Mouse (Mus musculus): ENCODE data around the gene Cmtm1. TPM values are rescaled to one million over a fixed set of nuclear protein-coding genes. Genes with fewer than 3 reads are reported as not detected.
"Not testable (repeated sequence)": the region's sequence is repeated elsewhere in the genome, so short reads cannot be mapped to it uniquely, and the experiment has no call there.

Cmtm1 gene
- polyA plus RNA-seq (2016; fragmentation: Nextera tagmentation; extraction: Ambion mirVana), result not detected in 2 replicates

GRCm38 (mm10) chr8:104309441-104310155 lies at the start of gene Cmtm1, which contains the start of gene Gm45711:
Cmtm1 (minus strand) TSS chr8:104310145.
Gm45711 (minus strand) TSS chr8:104310081.
- not testable (repeated sequence) for H3K36me3 ChIP-seq; H3K27ac ChIP-seq; DNase-seq (ENCODE audit: low spot score); H3K9me3 ChIP-seq; H3K27me3 ChIP-seq (ENCODE audit: insufficient read depth, poor library complexity, severe bottlenecking); H3K4me1 ChIP-seq (replicated peaks); H3K4me3 ChIP-seq
- WGBS, result 89% methylated on average over 36 of the region's 36 CpGs

DNA sequence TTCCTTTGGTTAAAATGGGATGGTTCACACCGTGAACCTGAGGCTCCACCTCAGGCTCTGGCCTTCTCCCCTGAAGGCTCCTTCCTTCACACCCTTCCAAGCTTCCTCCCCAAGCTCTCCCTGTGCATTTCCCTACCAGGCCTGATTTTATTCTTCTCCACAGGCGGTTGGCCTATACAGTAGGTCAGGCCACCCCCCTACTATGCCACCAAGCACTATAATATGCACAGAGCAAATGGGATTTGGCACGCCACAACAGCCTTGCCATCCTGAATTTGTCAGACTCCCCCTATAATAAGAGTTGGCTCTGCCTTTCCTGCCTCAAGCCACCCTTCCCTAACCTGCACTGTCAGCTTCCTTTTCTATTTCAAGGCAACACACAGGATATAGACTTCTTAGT lies 48.7 kb upstream of the Cmtm1 start:
- 84% methylated on average over 3 of the region's 3 CpGs for WGBS
- Histone ChIP-seq H3K4me1 (replicated peaks) (peaks cover 11% of the 10 kb centered on the region), H3K27ac (no peak overlapping the region), H3K9me3 (no peaks in the 10 kb centered on the region), H3K36me3 (peaks cover 33% of the 10 kb centered on the region), H3K4me3 (no peak overlapping the region), H3K27me3 (ENCODE audit: insufficient read depth, poor library complexity, severe bottlenecking) (no peaks in the 10 kb centered on the region)
- no peak for DNase-seq (ENCODE audit: low spot score)

GRCm38 (mm10) chr8:104354504-104354903 lies 44.6 kb upstream of the Cmtm1 start:
- 95% methylated on average over 10 of the region's 10 CpGs for WGBS
- peaks cover 40% of the 10 kb centered on the region for H3K36me3 ChIP-seq
- H3K4me3 ChIP-seq, result no peak overlapping the region
- DNase-seq (ENCODE audit: low spot score), result no peak
- no peaks in the 10 kb centered on the region for H3K9me3 ChIP-seq
- peaks cover 2% of the 10 kb centered on the region for H3K4me1 ChIP-seq (replicated peaks)
- H3K27me3 ChIP-seq (ENCODE audit: insufficient read depth, poor library complexity, severe bottlenecking), result no peaks in the 10 kb centered on the region
- H3K27ac ChIP-seq, result no peak overlapping the region

GRCm38 (mm10) chr8:104353186-104353585 lies 43.2 kb upstream of the Cmtm1 start:
- DNase-seq (ENCODE audit: low spot score), result no peak
- Histone ChIP-seq H3K4me1 (replicated peaks) (no peaks in the 10 kb centered on the region), H3K27ac (no peak overlapping the region), H3K9me3 (no peaks in the 10 kb centered on the region), H3K36me3 (peaks cover 42% of the 10 kb centered on the region), H3K4me3 (no peak overlapping the region), H3K27me3 (ENCODE audit: insufficient read depth, poor library complexity, severe bottlenecking) (no peaks in the 10 kb centered on the region)
- 66% methylated on average over 5 of the region's 5 CpGs for WGBS

DNA sequence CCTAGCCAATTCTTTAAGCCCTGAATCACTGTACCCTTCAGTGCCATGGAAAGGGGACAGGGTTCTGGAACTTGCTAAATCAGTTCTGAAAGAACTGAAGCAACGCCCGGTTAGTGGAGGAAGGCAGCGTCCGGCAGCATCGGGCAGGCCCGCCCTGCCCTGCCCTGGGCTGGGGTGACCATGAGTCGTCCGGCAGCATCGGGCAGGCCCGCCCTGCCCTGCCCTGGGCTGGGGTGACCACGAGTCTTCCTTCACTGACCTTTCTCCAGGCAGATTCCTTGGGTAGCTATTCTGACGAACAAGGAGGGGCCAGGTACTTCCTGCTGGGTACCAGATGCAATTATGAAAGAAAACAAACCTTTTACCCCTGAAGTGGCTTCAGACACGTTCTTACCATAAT lies 40.1 kb upstream of the Cmtm1 start:
- Histone ChIP-seq H3K36me3 (peaks cover 49% of the 10 kb centered on the region), H3K27ac (no peak overlapping the region), H3K4me3 (no peak overlapping the region), H3K9me3 (no peaks in the 10 kb centered on the region), H3K27me3 (ENCODE audit: insufficient read depth, poor library complexity, severe bottlenecking) (no peaks in the 10 kb centered on the region), H3K4me1 (replicated peaks) (peaks cover 8% of the 10 kb centered on the region; the same call in 1 of the 2 replicates)
- 80% methylated on average over 13 of the region's 13 CpGs for WGBS
- no peak for DNase-seq (ENCODE audit: low spot score)

- Histone ChIP-seq H3K36me3 (peaks cover 46% of the 10 kb centered on the region), H3K4me3 (no peak overlapping the region), H3K9me3 (no peaks in the 10 kb centered on the region), H3K4me1 (replicated peaks) (peaks cover 12% of the 10 kb centered on the region; the same call in 1 of the 2 replicates), H3K27ac (no peak overlapping the region), H3K27me3 (ENCODE audit: insufficient read depth, poor library complexity, severe bottlenecking) (no peaks in the 10 kb centered on the region)
- DNase-seq (ENCODE audit: low spot score), result no peak
- 91% methylated on average over 5 of the region's 5 CpGs for WGBS
Measured at GRCm38 (mm10) chr8:104348971-104349370, 39.0 kb upstream of the Cmtm1 start.

DNA sequence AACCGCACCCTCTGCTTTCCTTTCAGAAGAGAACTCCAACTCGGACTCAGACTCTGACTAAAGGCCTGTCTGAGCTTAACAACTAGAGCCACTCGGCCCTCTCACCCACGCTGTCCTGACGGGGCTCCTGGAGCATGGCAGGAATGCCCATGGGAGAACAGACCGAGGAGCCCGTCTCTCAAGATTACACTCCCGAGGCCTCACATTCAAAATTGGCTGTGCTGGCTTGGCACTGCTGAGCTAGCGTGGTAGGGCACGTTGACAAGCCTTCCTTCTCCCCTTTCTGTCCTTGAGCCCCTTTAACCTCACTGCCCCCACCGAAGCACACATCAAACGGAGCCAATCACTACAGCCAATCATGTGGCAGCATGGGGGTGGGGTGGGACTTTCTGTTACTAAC lies 36.8 kb upstream of the Cmtm1 start:
- Histone ChIP-seq H3K4me1 (replicated peaks) (peaks cover 18% of the 10 kb centered on the region), H3K36me3 (peaks cover 43% of the 10 kb centered on the region), H3K27ac (peak overlapping the region; percentile 12; the same call in 1 of the 2 replicates), H3K4me3 (no peak overlapping the region), H3K9me3 (no peaks in the 10 kb centered on the region), H3K27me3 (ENCODE audit: insufficient read depth, poor library complexity, severe bottlenecking) (no peaks in the 10 kb centered on the region)
- DNase-seq (ENCODE audit: low spot score), result no peak
- WGBS, result 58% methylated on average over 12 of the region's 12 CpGs

GRCm38 (mm10) chr8:104344622-104345021 lies 34.7 kb upstream of the Cmtm1 start:
- Histone ChIP-seq H3K36me3 (peaks cover 39% of the 10 kb centered on the region), H3K9me3 (no peaks in the 10 kb centered on the region), H3K4me3 (no peak overlapping the region), H3K4me1 (replicated peaks) (peaks cover 34% of the 10 kb centered on the region), H3K27ac (no peak overlapping the region), H3K27me3 (ENCODE audit: insufficient read depth, poor library complexity, severe bottlenecking) (no peaks in the 10 kb centered on the region)
- DNase-seq (ENCODE audit: low spot score), result no peak
- 89% methylated on average over 5 of the region's 5 CpGs for WGBS

GRCm38 (mm10) chr8:104343957-104344356 lies 34.0 kb upstream of the Cmtm1 start:
- Histone ChIP-seq H3K4me3 (no peak overlapping the region), H3K27me3 (ENCODE audit: insufficient read depth, poor library complexity, severe bottlenecking) (no peaks in the 10 kb centered on the region), H3K4me1 (replicated peaks) (peaks cover 41% of the 10 kb centered on the region), H3K9me3 (no peaks in the 10 kb centered on the region), H3K27ac (no peak overlapping the region), H3K36me3 (peaks cover 39% of the 10 kb centered on the region)
- WGBS, result 18% methylated on average over 7 of the region's 7 CpGs
- peak; percentile 87 for DNase-seq (ENCODE audit: low spot score)

DNA sequence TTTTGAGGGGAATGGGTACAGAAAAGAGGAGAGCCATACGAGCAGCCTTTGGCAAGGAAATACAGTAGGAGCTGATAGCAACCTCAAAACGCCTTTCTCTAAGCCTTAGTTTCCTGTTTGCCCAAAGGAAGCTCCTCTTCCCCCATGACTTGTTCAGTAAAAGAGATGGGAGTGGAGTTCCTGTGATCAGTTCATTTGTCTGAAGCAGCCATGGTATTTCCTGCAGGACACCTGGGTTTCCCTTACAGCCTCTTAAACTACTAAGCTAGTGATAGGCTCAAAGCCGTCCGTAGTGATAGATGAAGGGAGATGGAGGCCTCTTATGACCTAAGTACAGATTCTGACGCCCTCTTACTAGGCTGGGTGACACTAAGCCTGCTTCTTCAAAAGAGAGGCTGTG lies 32.5 kb upstream of the Cmtm1 start:
- H3K27me3 ChIP-seq (ENCODE audit: insufficient read depth, poor library complexity, severe bottlenecking), result no peaks in the 10 kb centered on the region
- peaks cover 41% of the 10 kb centered on the region for H3K4me1 ChIP-seq (replicated peaks)
- H3K4me3 ChIP-seq, result no peak overlapping the region
- no peaks in the 10 kb centered on the region for H3K9me3 ChIP-seq
- H3K36me3 ChIP-seq, result peaks cover 31% of the 10 kb centered on the region
- H3K27ac ChIP-seq, result no peak overlapping the region
- WGBS, result 82% methylated on average over 5 of the region's 5 CpGs
- DNase-seq (ENCODE audit: low spot score), result no peak

DNA sequence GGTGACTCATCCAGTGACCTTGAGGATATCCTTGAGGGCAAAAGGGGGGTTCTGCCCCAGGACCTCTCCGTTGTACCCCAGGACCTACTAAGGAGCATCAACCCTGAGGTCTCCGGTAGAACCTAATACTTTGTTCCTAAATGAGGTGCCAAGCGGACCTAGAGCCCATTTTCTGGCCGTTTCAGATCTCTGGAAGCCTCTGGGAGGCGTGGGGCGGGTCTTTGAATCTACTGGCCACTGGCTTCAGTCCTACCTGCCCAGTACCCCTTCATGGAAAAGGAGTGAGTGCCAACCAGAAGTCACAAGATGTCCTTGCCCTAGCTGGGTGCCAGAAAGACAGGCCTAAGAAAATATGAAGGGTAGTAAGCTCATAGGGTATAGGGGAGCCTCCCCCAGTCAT lies 31.7 kb upstream of the Cmtm1 start:
- H3K4me3 ChIP-seq, result peak overlapping the region; percentile 70
- peaks cover 36% of the 10 kb centered on the region for H3K4me1 ChIP-seq (replicated peaks)
- 47% methylated on average over 6 of the region's 6 CpGs for WGBS
- H3K27ac ChIP-seq, result peak overlapping the region; percentile 93
- H3K27me3 ChIP-seq (ENCODE audit: insufficient read depth, poor library complexity, severe bottlenecking), result no peaks in the 10 kb centered on the region
- H3K9me3 ChIP-seq, result no peaks in the 10 kb centered on the region
- DNase-seq (ENCODE audit: low spot score), result no peak
- peaks cover 23% of the 10 kb centered on the region for H3K36me3 ChIP-seq

GRCm38 (mm10) chr8:104341106-104341561 lies 31.2 kb upstream of the Cmtm1 start:
- no peaks in the 10 kb centered on the region for H3K9me3 ChIP-seq
- peak overlapping the region; percentile 70 for H3K4me3 ChIP-seq
- no peaks in the 10 kb centered on the region for H3K27me3 ChIP-seq (ENCODE audit: insufficient read depth, poor library complexity, severe bottlenecking)
- peak overlapping the region; percentile 93 for H3K27ac ChIP-seq
- DNase-seq (ENCODE audit: low spot score), result peak; percentile 78
- under 1% methylated on average over 24 of the region's 24 CpGs for WGBS
- peaks cover 33% of the 10 kb centered on the region for H3K4me1 ChIP-seq (replicated peaks)
- peaks cover 18% of the 10 kb centered on the region for H3K36me3 ChIP-seq

GRCm38 (mm10) chr8:104340233-104341105 lies 30.5 kb upstream of the Cmtm1 start:
- WGBS, result under 1% methylated on average over 54 of the region's 54 CpGs
- peak; percentile 87 for DNase-seq (ENCODE audit: low spot score)

More at GRCm38 (mm10) chr8:104340233-104341105, 30.5 kb upstream of the Cmtm1 start:
- peaks cover 33% of the 10 kb centered on the region for H3K4me1 ChIP-seq (replicated peaks)
- H3K4me3 ChIP-seq, result peak overlapping the region; percentile 70
- peaks cover 15% of the 10 kb centered on the region for H3K36me3 ChIP-seq
- H3K27ac ChIP-seq, result peak overlapping the region; percentile 93
- H3K27me3 ChIP-seq (ENCODE audit: insufficient read depth, poor library complexity, severe bottlenecking), result no peaks in the 10 kb centered on the region
- H3K9me3 ChIP-seq, result no peaks in the 10 kb centered on the region

All from hindbrain, embryonic 10.5 days (tissue).